Mouse (Mus musculus) kidney, adult 2 months (tissue): ENCODE data around the gene Mettl23. TPM values are rescaled to one million over a fixed set of nuclear protein-coding genes. Genes with fewer than 3 reads are reported as not detected.
A peak's percentile ranks its signal among the peaks of the same experiment; 100 is the strongest.

Source experiments
- DNase-seq: peaks from one replicate; pipeline ENCODE4 v3.0.0; 2021
- H3K27ac ChIP-seq: fragments of 200-500 bp; 2 replicates; pipeline ENCODE4 v1.5.1; 2012; ENCODE audit warnings: low read depth, low read length, control low read depth, inconsistent platforms; ENCODE audit not compliant: insufficient read depth
- H3K27me3 ChIP-seq: fragments of 200-500 bp; replicated peaks from 2 replicates; pipeline ENCODE4 v1.6.1; 2012; ENCODE audit warnings: mild to moderate bottlenecking, moderate library complexity, low read length, inconsistent platforms; ENCODE audit not compliant: control insufficient read depth, insufficient read depth
- H3K36me3 ChIP-seq: fragments of 200-500 bp; 2 replicates; pipeline ENCODE4 v1.6.1; 2012; ENCODE audit warnings: mild to moderate bottlenecking, moderate library complexity, low read length, inconsistent platforms; ENCODE audit not compliant: control insufficient read depth, insufficient read depth
- H3K4me1 ChIP-seq: fragments of 200-500 bp; 2 replicates; pipeline ENCODE4 v1.6.1; 2011; ENCODE audit warnings: low read length; ENCODE audit not compliant: control insufficient read depth, insufficient read depth
- H3K4me3 ChIP-seq: fragments of 200-500 bp; 2 replicates; pipeline ENCODE4 v1.5.1; 2011; ENCODE audit warnings: mild to moderate bottlenecking, low read depth, low read length, control low read depth; ENCODE audit not compliant: insufficient read depth
- CTCF ChIP-seq: fragments of 200-500 bp; conservative IDR thresholded peaks from 2 replicates; pipeline ENCODE4 v1.5.1; 2011; ENCODE audit warnings: low read depth, mild to moderate bottlenecking, control low read depth, low read length, moderate library complexity, mixed read lengths; ENCODE audit not compliant: insufficient read depth, insufficient read length
- POLR2A ChIP-seq: fragments of 200-500 bp; IDR thresholded peaks from one replicate; pipeline ENCODE4 v1.6.1; 2011; ENCODE audit warnings: low read depth, low read length, control low read depth
- WGBS: fragments of 180-500 bp; shearing (Covaris S2); methylation state at CpG from one replicate; pipeline ENCODE4 v1.1.7; 2018; 5-methylcytosine and 5-hydroxymethylcytosine counted together
- polyA plus RNA-seq: library from polyadenylated mRNA; depleted of rRNA; stranded (reverse); fragments of >200 nt; gene quantifications from 2 replicates; pipeline ENCODE4 v1.2.3, GENCODE M21; 2012

Gene Mettl23
- polyA plus RNA-seq, 1 experiment, result 32.8 TPM

DNA sequence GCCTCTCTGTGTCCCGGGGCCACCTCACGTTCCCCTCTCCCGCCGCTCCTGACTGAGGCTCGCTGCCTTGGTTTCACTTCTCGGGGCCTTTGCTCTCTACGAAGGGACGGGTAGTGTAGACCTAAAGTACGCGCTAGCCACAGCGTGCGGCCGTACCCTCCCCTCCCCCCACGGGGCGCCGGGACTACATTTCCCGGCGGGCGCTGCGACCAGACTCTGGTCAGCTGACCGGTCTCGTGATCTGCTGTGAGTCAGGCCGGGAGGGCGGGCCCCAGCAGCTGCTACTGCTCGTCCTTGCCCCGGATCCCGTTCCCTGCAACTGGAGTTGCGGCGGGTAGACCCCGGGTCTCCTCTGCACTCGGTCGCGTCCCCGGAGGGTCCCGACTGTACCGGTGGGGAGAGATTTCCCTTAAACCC, 10.4 kb downstream of the Mettl23 start:
- peak; percentile 99 for DNase-seq
- H3K36me3 ChIP-seq, result peaks cover 21% of the 10 kb centered on the region
- under 1% methylated on average over 36 of the region's 36 CpGs for WGBS

DNA sequence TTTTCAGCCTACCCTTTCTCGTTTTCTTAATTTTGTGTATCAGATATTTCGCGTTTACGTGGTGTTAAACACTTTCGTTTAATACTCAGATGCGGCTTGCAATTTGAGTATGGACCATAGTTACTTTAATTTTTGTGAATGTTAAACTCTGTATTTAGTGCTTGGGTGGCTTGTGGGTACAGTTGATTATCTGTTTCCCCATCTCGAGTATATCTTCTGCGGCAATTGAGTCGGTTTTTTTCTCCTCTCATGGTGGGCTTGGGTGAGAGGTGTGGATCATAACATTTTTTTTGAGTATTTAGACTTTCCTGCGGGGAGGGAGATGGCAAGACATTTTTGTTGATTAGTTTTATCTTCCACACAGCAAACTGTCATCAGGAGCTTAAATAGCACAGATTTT, 11.2 kb downstream of the Mettl23 start:
- Histone ChIP-seq H3K4me3 (peak overlapping the region; percentile 84), H3K27me3 (no peaks in the 10 kb centered on the region), H3K4me1 (0 out of 2 replicates have a peak, but pooled peaks cover 3% of the 10 kb centered on the region), H3K27ac (peak overlapping the region; percentile 61; the same call in 1 of the 2 replicates), H3K36me3 (peaks cover 17% of the 10 kb centered on the region)
- 12% methylated on average over 10 of the region's 10 CpGs for WGBS
- TF ChIP-seq CTCF, result no peak
- TF ChIP-seq POLR2A, result no peak
- no peak for DNase-seq

More for the DNA sequence above, 10.4 kb downstream of the Mettl23 start:
- no peak for TF ChIP-seq CTCF
- peak; percentile 62 for TF ChIP-seq POLR2A
- H3K4me3 ChIP-seq, result peak overlapping the region; percentile 84
- 0 out of 2 replicates have a peak, but pooled peaks cover 3% of the 10 kb centered on the region for H3K4me1 ChIP-seq
- H3K27ac ChIP-seq, result peak overlapping the region; percentile 81
- no peaks in the 10 kb centered on the region for H3K27me3 ChIP-seq

DNA sequence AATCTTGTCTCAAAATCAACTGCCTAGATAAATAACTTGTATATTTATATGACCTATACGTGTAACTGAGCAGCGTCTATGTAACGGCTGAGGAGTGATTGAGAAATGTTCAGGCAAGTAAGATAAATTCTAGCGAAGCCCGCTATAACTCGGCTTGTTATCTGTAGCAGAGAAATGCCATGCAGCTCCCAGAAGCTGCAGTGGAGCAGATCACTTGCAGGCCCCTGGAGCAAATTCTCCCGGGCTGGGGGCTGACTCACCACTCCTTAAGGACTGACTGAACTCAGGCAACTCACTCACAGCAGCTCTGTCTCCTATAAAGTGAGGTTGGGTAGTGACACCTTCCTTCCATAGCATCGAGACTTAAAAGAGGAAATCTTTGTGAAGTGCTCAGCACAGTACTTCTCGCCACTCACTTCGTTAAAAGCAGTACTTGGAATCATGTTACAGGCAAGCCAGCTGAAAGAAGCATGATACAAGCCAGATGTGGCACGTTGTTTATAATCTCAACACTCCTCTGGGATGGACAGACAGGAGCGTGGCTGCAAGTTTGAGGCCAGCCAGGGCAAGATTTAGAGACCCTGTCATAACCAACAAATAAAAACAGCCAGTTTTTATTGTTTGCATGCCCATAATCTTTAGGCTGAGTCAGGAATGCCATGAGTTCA, 14.2 kb downstream of the Mettl23 start:
- 76% methylated on average over 12 of the region's 12 CpGs for WGBS
- no peak overlapping the region for H3K27ac ChIP-seq
- H3K4me3 ChIP-seq, result no peak overlapping the region
- no peak for DNase-seq
- TF ChIP-seq POLR2A (no peak), CTCF (no peak)
- no peaks in the 10 kb centered on the region for H3K4me1 ChIP-seq
- H3K27me3 ChIP-seq, result no peaks in the 10 kb centered on the region
- H3K36me3 ChIP-seq, result peaks cover 3% of the 10 kb centered on the region

DNA sequence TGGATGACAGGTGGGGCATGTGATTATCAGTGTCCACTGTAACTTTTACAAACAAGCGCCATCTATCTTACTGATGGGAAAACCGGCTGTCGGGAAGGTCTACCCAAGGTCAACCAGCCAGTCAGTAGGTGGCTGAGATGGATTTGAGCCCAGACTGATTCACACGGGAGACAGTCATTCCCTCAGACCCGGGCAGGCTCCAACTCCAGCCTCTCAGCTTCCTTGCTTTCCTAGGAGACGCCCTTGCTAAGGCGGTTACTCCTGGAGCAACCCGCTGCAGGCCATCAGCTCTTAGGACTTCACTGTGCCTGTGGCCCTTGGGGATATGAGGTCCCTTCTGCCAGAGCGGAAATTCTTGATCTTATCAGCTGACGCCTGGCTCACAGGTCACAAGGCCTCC, 21.4 kb downstream of the Mettl23 start:
- Histone ChIP-seq H3K27me3 (no peaks in the 10 kb centered on the region), H3K4me3 (no peak overlapping the region), H3K36me3 (peaks cover 3% of the 10 kb centered on the region), H3K27ac (no peak overlapping the region), H3K4me1 (peaks cover 4% of the 10 kb centered on the region; the same call in 1 of the 2 replicates)
- DNase-seq, result peak; percentile 52
- TF ChIP-seq POLR2A (no peak), CTCF (no peak)
- 60% methylated on average over 10 of the region's 10 CpGs for WGBS

DNA sequence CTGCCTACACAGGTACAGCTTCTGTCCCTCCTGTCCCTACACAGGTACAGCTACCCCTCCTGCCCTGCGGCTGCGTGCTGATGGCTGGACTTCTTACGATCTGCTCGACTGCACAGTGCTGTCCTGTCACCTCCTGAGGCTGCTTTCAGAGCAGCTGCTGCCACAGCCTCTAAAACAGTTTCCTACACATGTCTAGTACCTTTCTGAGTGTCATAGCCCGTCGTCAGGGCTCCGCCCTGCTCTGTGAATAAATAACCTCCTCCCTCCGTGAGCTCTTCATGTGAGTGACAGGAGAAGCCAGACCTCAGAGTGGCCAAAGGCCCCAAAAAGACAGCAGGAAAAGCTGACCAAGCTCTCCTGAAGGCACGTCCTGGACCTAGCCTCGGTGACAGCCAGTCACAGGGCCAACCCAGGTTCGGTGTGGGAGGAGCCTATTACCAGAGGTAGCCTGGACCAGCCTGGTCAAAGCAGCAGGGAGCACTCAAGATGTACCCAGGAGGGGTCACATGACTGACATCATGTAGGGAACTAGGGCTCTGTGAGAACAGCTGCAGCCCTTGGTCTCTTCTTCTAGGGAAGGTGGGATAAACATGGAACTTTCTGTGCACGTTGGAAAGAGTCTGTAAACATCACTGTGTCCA, 23.0 kb downstream of the Mettl23 start:
- 51% methylated on average over 12 of the region's 12 CpGs for WGBS
- Histone ChIP-seq H3K4me1 (peaks cover 4% of the 10 kb centered on the region; the same call in 1 of the 2 replicates), H3K4me3 (no peak overlapping the region), H3K27me3 (no peaks in the 10 kb centered on the region), H3K27ac (no peak overlapping the region), H3K36me3 (peaks cover 3% of the 10 kb centered on the region)
- TF ChIP-seq CTCF, result no peak
- no peak for TF ChIP-seq POLR2A
- DNase-seq, result peak; percentile 78

DNA sequence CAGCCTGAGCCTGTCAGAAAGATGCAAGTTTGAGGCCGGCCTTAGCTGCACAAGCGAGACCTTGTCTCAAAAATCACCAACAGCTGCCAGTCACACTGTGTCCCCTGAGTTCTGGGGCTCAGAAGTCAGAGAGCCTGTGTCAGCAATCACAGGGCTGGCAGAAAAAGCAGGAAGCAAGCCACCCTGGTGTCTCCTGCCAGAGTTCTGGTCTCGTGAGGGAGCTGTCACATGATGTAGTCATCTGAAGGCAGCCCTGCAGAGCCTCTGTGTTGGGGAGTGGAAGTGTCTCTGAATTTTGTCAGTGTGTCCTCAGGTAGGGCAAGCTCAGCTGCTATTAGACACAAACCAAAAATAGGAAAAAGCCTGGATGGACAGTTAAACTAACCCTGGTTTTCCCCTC, 25.1 kb downstream of the Mettl23 start:
- peak; percentile 83 for DNase-seq
- TF ChIP-seq CTCF (no peak), POLR2A (no peak)
- WGBS, result 36% methylated on average over 3 of the region's 3 CpGs
- Histone ChIP-seq H3K4me3 (no peak overlapping the region), H3K27ac (peak overlapping the region; percentile 54; the same call in 1 of the 2 replicates), H3K27me3 (no peaks in the 10 kb centered on the region), H3K36me3 (peaks cover 2% of the 10 kb centered on the region), H3K4me1 (peaks cover 4% of the 10 kb centered on the region; the same call in 1 of the 2 replicates)

DNA sequence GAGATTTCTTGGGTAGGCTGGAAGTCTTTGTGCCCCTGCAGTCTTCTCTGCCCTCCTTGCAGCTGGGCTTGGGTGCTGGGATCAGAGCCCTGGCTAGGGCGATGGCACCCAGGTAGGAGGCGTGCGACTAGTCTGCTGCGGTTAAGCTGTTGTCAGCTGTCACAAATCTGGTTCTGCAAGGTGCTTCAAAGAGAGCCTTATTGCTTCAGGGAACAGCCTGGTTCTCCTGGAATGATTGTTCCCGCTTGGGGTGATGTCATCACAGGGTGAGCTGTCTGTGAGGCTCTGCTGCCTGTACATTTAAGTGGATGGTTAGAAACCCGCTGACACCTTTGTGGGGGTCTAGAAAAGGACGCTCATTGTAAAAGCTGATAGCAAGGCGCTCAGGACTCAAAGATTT, 26.1 kb downstream of the Mettl23 start:
- Histone ChIP-seq H3K4me3 (no peak overlapping the region), H3K27me3 (no peaks in the 10 kb centered on the region), H3K36me3 (peaks cover 2% of the 10 kb centered on the region), H3K27ac (peak overlapping the region; percentile 60), H3K4me1 (peaks cover 4% of the 10 kb centered on the region; the same call in 1 of the 2 replicates)
- no peak for DNase-seq
- WGBS, result 90% methylated on average over 8 of the region's 8 CpGs
- no peak for TF ChIP-seq POLR2A
- no peak for TF ChIP-seq CTCF
